Mouse (Mus musculus) heart, embryonic 15.5 days (tissue): ENCODE data around the gene Lysmd4. TPM values are rescaled to one million over a fixed set of nuclear protein-coding genes. Genes with fewer than 3 reads are reported as not detected.

Experiments used
- ATAC-seq: fragments of 200-750 bp; cut with Nextera tagmentation; replicated peaks from 2 replicates; pipeline ENCODE4 v1.8.0; 2017; ENCODE audit warnings: low read depth, moderate TSS enrichment; ENCODE audit not compliant: insufficient number of reproducible peaks, insufficient read depth, low FRiP score
- H3K27ac ChIP-seq: fragments of 300-500 bp; sonication (generic); 2 replicates; pipeline ENCODE4 v1.5.1; 2015; ENCODE audit warnings: mild to moderate bottlenecking, inconsistent platforms
- H3K27me3 ChIP-seq: fragments of 300-500 bp; sonication (generic); 2 replicates; pipeline ENCODE4 v1.6.1; 2015; ENCODE audit warnings: inconsistent platforms
- H3K36me3 ChIP-seq: fragments of 300-500 bp; sonication (generic); 2 replicates; pipeline ENCODE4 v1.6.1; 2015; ENCODE audit warnings: mild to moderate bottlenecking, inconsistent platforms
- H3K4me1 ChIP-seq: fragments of 300-500 bp; sonication (generic); replicated peaks from 2 replicates; pipeline ENCODE4 v1.6.1; 2015; ENCODE audit warnings: inconsistent platforms
- H3K4me2 ChIP-seq: fragments of 300-500 bp; sonication (generic); 2 replicates; pipeline ENCODE4 v1.6.1; 2015; ENCODE audit warnings: inconsistent platforms, mild to moderate bottlenecking, moderate library complexity
- H3K4me3 ChIP-seq: fragments of 300-500 bp; sonication (generic); 2 replicates; pipeline ENCODE4 v1.5.1; 2015; ENCODE audit warnings: mild to moderate bottlenecking, inconsistent platforms
- H3K9ac ChIP-seq: fragments of 300-500 bp; sonication (generic); 2 replicates; pipeline ENCODE4 v1.6.1; 2015; ENCODE audit warnings: mild to moderate bottlenecking, inconsistent platforms
- H3K9me3 ChIP-seq: fragments of 300-500 bp; sonication (generic); replicated peaks from 2 replicates; pipeline ENCODE4 v1.6.1; 2016; ENCODE audit warnings: inconsistent platforms
- whole genome bisulfite sequencing: fragments of 180-500 bp; shearing (Covaris S2); methylation state at CpG from one replicate; pipeline ENCODE4 v1.1.7; 2015; ENCODE audit warnings: mixed read lengths; 5-methylcytosine and 5-hydroxymethylcytosine counted together
- polyA plus RNA-seq: library from polyadenylated mRNA; unstranded; fragments of >200 nt; fragmentation: Nextera tagmentation; extraction: Ambion mirVana; gene quantifications from 2 replicates; pipeline ENCODE4 v1.2.1, GENCODE M21; 2015

The Lysmd4 gene
- polyA plus RNA-seq, 1 experiment from 2014 or later = 14.2 TPM

GRCm38 (mm10) chr7:67283581-67283980 is 61.2 kb downstream of the Lysmd4 start:
- 90% methylated on average over 6 of the region's 6 CpGs for WGBS
- ATAC-seq = no peak

GRCm38 (mm10) chr7:67287456-67287855 is 65.1 kb downstream of the Lysmd4 start:
- no peaks in the 10 kb centered on the region for H3K9me3 ChIP-seq
- 63% methylated on average over 4 of the region's 4 CpGs for WGBS
- H3K27me3 ChIP-seq = no peaks in the 10 kb centered on the region
- H3K4me1 ChIP-seq = peaks cover 22% of the 10 kb centered on the region
- no peak overlapping the region for H3K9ac ChIP-seq
- H3K4me2 ChIP-seq = no peak overlapping the region
- no peak overlapping the region for H3K27ac ChIP-seq
- no peak overlapping the region for H3K4me3 ChIP-seq
- ATAC-seq = no peak
- H3K36me3 ChIP-seq = peaks cover 3% of the 10 kb centered on the region; the same call in 1 of the 2 replicates

More at GRCm38 (mm10) chr7:67283581-67283980, 61.2 kb downstream of the Lysmd4 start:
- Histone ChIP-seq H3K36me3 (peaks cover 7% of the 10 kb centered on the region; the same call in 1 of the 2 replicates), H3K4me3 (no peak overlapping the region), H3K9ac (no peak overlapping the region), H3K27ac (no peak overlapping the region), H3K27me3 (no peaks in the 10 kb centered on the region), H3K4me1 (peaks cover 22% of the 10 kb centered on the region), H3K4me2 (no peak overlapping the region), H3K9me3 (no peaks in the 10 kb centered on the region)

- no peak overlapping the region for H3K4me3 ChIP-seq
- H3K4me1 ChIP-seq = peaks cover 15% of the 10 kb centered on the region
- H3K27ac ChIP-seq = no peak overlapping the region
- peaks cover 8% of the 10 kb centered on the region; the same call in 1 of the 2 replicates for H3K36me3 ChIP-seq
- no peaks in the 10 kb centered on the region for H3K27me3 ChIP-seq
- H3K9me3 ChIP-seq = no peaks in the 10 kb centered on the region
- 70% methylated on average over 1 of the region's 1 CpGs for WGBS
- ATAC-seq = no peak
- no peak overlapping the region for H3K9ac ChIP-seq
- no peak overlapping the region for H3K4me2 ChIP-seq
Observed at GRCm38 (mm10) chr7:67291356-67291755, 69.0 kb downstream of the Lysmd4 start.

GRCm38 (mm10) chr7:67296419-67296818 is 74.1 kb downstream of the Lysmd4 start:
- WGBS = 82% methylated on average over 1 of the region's 1 CpGs
- H3K4me3 ChIP-seq = no peak overlapping the region
- H3K9ac ChIP-seq = no peak overlapping the region
- H3K27me3 ChIP-seq = no peaks in the 10 kb centered on the region
- no peaks in the 10 kb centered on the region for H3K4me1 ChIP-seq
- no peak for ATAC-seq
- H3K27ac ChIP-seq = no peak overlapping the region
- 0 out of 2 replicates have a peak, but pooled peaks cover 5% of the 10 kb centered on the region for H3K36me3 ChIP-seq
- no peaks in the 10 kb centered on the region for H3K9me3 ChIP-seq
- no peak overlapping the region for H3K4me2 ChIP-seq

- no peak for ATAC-seq
- no peaks in the 10 kb centered on the region for H3K36me3 ChIP-seq
- no peaks in the 10 kb centered on the region for H3K4me1 ChIP-seq
- no peaks in the 10 kb centered on the region for H3K27me3 ChIP-seq
- H3K4me2 ChIP-seq = no peak overlapping the region
- no peak overlapping the region for H3K4me3 ChIP-seq
- H3K9ac ChIP-seq = no peak overlapping the region
- 50% methylated on average over 3 of the region's 3 CpGs for WGBS
- H3K9me3 ChIP-seq = no peaks in the 10 kb centered on the region
- no peak overlapping the region for H3K27ac ChIP-seq
Observed at GRCm38 (mm10) chr7:67304937-67305336, 82.6 kb downstream of the Lysmd4 start.

GRCm38 (mm10) chr7:67307078-67307477 is 84.7 kb downstream of the Lysmd4 start:
- no peak overlapping the region for H3K9ac ChIP-seq
- ATAC-seq = no peak
- no peak overlapping the region for H3K4me3 ChIP-seq
- no peak overlapping the region for H3K27ac ChIP-seq
- H3K4me2 ChIP-seq = no peak overlapping the region
- no peaks in the 10 kb centered on the region for H3K9me3 ChIP-seq
- no peaks in the 10 kb centered on the region for H3K36me3 ChIP-seq
- H3K27me3 ChIP-seq = no peaks in the 10 kb centered on the region
- H3K4me1 ChIP-seq = no peaks in the 10 kb centered on the region
- 93% methylated on average over 3 of the region's 3 CpGs for WGBS

- no peaks in the 10 kb centered on the region for H3K4me1 ChIP-seq
- ATAC-seq = no peak
- H3K4me3 ChIP-seq = no peak overlapping the region
- no peak overlapping the region for H3K4me2 ChIP-seq
- H3K27me3 ChIP-seq = no peaks in the 10 kb centered on the region
- no peak overlapping the region for H3K27ac ChIP-seq
- no peaks in the 10 kb centered on the region for H3K36me3 ChIP-seq
- no peak overlapping the region for H3K9ac ChIP-seq
- WGBS = 79% methylated on average over 2 of the region's 2 CpGs
- no peaks in the 10 kb centered on the region for H3K9me3 ChIP-seq
Observed at GRCm38 (mm10) chr7:67308102-67308501, 85.8 kb downstream of the Lysmd4 start.

- H3K9me3 ChIP-seq = no peaks in the 10 kb centered on the region
- ATAC-seq = no peak
Observed at GRCm38 (mm10) chr7:67310151-67310550, 87.8 kb downstream of the Lysmd4 start.

GRCm38 (mm10) chr7:67313200-67313599 is 90.9 kb downstream of the Lysmd4 start:
- Histone ChIP-seq H3K9ac (no peak overlapping the region), H3K4me3 (no peak overlapping the region), H3K4me1 (0 out of 2 replicates have a peak, but pooled peaks cover 2% of the 10 kb centered on the region), H3K27me3 (no peaks in the 10 kb centered on the region), H3K4me2 (no peak overlapping the region), H3K36me3 (no peaks in the 10 kb centered on the region; the same call in 1 of the 2 replicates), H3K9me3 (no peaks in the 10 kb centered on the region), H3K27ac (no peak overlapping the region)
- no peak for ATAC-seq
- WGBS = 57% methylated on average over 3 of the region's 3 CpGs

More at GRCm38 (mm10) chr7:67310151-67310550, 87.8 kb downstream of the Lysmd4 start:
- no peaks in the 10 kb centered on the region; the same call in 1 of the 2 replicates for H3K36me3 ChIP-seq
- no peaks in the 10 kb centered on the region for H3K4me1 ChIP-seq
- no peak overlapping the region for H3K27ac ChIP-seq
- H3K9ac ChIP-seq = no peak overlapping the region
- WGBS = 73% methylated on average over 2 of the region's 2 CpGs
- no peak overlapping the region for H3K4me2 ChIP-seq
- H3K27me3 ChIP-seq = no peaks in the 10 kb centered on the region
- H3K4me3 ChIP-seq = no peak overlapping the region

GRCm38 (mm10) chr7:67318697-67319096 is 96.4 kb downstream of the Lysmd4 start:
- no peak for ATAC-seq
- no peaks in the 10 kb centered on the region for H3K27me3 ChIP-seq
- H3K9ac ChIP-seq = no peak overlapping the region
- no peak overlapping the region for H3K27ac ChIP-seq
- H3K4me2 ChIP-seq = no peak overlapping the region
- H3K9me3 ChIP-seq = no peaks in the 10 kb centered on the region
- no peaks in the 10 kb centered on the region; the same call in 1 of the 2 replicates for H3K36me3 ChIP-seq
- H3K4me3 ChIP-seq = no peak overlapping the region
- peaks cover 4% of the 10 kb centered on the region; the same call in 1 of the 2 replicates for H3K4me1 ChIP-seq

GRCm38 (mm10) chr7:67320359-67320758 is 98.0 kb downstream of the Lysmd4 start:
- Histone ChIP-seq H3K36me3 (no peaks in the 10 kb centered on the region), H3K9ac (no peak overlapping the region), H3K4me1 (peaks cover 4% of the 10 kb centered on the region; the same call in 1 of the 2 replicates), H3K4me3 (no peak overlapping the region), H3K4me2 (no peak overlapping the region), H3K9me3 (no peaks in the 10 kb centered on the region), H3K27me3 (no peaks in the 10 kb centered on the region), H3K27ac (no peak overlapping the region)
- ATAC-seq = no peak
- WGBS = 76% methylated on average over 1 of the region's 1 CpGs

GRCm38 (mm10) chr7:67342067-67342625 is 119.8 kb downstream of the Lysmd4 start:
- WGBS = 82% methylated on average over 7 of the region's 7 CpGs
- Histone ChIP-seq H3K27ac (no peak overlapping the region), H3K4me1 (peaks cover 5% of the 10 kb centered on the region), H3K27me3 (no peaks in the 10 kb centered on the region), H3K9me3 (no peaks in the 10 kb centered on the region), H3K36me3 (peaks cover 6% of the 10 kb centered on the region), H3K9ac (no peak overlapping the region), H3K4me2 (no peak overlapping the region), H3K4me3 (no peak overlapping the region)
- ATAC-seq = no peak
